Mouse (Mus musculus): ENCODE measurements around the gene Gm29776. TPM values are rescaled to one million over a fixed set of nuclear protein-coding genes. Genes with fewer than 3 reads are reported as not detected.

Gm29776 gene
- total RNA-seq, 1 experiment from 2014 or later = not detected

DNA sequence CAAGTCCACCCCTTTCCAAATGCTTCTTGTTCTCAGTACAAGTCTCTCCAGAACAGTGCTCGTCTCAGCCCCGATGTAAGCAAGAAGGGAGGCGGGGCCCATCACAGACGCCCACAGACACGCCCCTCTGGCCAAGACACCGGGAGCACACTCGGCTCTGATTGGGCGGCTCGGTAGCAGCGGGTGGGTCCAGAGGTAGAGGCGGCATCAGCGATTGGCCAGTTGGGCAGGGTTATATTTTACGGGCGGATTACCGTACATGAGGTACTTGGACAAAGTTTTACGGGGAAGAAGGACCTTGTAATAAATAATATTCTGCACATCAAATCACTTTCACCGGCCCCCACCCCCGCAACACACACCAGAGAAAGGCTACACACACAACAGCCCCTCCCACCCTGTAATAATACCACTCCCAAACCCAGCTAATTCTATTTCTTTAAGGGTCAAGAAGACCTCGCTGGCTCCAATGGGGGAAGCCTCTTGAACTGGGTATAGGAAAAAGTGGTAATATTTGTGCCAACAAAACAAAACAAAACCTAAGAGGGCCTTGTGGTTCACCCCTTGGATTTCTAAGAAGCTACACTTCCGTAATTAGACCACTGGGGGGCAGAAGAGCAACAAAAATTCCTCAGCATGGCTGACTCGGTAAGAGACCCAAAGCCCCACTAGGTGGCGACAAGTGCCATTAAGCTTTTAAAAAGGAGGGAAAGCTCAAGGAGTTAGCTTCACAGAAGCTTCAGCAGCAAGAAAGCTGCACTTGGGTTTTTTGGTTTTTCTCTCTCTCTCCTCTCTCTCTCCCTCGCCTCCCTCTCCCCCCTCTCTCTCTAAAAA lies 47.8 kb downstream of the Gm29776 start:
- DNase-seq = peak; percentile 90

DNA sequence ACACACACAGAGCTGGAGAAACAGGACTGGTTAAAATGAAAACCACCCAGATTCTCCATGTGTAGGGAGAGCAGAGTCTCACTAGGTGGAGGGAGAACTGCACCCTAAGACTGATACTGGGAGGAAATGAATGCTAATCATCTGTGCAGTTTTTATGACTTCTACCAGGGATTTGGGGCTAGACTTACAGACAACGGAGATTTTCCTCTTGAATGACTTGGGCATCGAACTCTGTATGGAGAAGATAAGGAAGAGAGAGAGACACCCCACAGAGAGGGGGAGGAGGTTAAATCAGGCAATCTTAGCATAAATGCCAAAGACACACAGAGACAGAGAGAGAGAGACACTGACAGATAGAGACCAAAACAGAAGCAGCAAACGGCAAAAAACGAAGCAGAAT lies 50.7 kb downstream of the Gm29776 start:
- no peak for DNase-seq

DNA sequence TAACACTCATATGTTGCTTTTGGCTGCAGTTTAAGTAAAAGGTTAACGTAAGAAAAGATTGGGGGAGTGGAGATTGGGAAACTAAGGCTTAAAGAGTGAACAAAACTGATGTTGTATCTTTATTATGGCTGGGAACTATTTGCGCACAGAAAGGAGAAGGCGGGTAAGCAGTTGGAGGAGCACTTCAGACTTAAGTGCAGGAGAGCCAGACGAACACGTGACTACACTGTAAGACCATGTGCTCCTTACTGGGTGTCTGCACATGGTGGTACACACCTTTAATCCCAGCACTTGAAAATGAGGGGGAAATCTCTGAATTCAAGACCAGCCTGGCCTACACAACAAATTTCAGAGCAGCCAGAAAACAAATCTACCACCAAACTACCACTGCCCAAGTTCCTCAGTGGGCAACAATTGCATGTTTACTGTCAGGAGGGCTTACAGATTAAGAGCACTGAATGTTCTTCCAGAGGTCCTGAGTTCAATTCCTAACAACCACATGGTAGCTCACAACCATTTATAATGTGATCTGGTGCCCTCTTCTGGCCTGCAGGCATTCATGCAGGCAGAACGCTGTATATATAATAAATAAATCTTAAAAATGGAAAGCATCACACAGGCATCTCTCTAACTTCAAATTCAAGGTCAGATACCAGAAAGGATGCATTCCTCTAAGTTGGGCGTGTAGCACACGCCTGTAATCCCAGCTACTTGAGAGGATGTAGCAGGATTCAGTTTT lies 51.6 kb downstream of the Gm29776 start:
- DNase-seq = no peak

DNA sequence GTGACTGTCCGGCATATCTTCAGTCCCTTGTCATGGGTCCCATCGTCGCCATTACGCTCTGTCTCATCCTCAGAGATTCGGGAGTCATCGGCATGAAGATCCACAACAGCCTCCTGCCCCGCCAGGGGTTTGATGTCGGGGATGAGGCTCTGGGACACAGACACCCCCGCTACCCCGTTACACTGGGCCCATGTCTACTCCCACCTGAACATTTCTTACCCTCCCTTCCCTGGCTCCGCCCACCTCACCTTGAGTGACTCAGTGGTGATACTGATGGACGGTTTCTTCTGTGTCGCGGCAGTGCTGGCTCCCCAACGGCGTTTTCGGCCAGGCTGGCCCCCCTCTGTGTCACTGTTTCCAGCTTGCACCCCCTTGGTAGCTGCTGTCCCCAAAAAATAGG lies 52.2 kb downstream of the Gm29776 start:
- no peak for DNase-seq

DNA sequence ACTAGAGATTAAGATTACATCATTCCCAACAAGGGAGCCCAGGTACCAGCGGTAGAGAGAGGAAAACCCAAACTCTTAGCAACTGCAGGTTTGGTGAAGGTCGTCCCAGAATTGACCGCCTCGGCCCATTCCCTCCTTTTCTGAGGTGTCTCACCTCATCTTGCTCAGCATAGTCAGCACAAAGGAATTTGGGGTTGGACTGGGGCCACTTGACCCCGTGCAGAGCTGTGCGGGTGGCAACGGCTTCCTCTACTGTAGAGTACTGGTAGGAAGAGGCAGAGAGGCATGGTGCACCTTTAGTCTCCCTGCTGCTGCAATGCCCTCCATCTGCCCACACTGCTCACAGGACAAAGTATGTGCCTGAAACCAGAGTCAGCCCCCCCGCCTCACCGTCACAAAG lies 54.3 kb downstream of the Gm29776 start:
- peak; percentile 35 for DNase-seq

DNA sequence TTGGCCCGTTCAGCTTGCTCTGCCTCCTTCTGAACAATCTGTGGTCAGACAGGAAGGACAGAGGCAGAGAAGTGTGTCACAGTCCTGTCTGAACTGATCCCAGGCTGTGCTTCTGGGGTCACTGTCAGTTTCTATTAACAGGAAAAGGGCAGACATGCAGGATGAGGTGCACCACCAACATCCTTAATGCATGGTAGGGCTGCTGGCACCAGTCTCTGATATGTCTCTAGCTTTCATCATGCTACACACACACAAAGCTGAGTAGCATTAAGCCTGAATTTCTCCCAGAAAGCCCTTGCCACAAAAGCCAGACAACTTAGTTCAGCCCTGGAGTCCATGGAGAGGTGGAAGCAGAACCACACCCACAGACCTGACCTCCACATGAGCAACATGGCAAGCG lies 55.6 kb downstream of the Gm29776 start:
- no peak for DNase-seq

Small RNAs within 50 kb of the gene (microRNA-seq; reads per million reads assigned to microRNA genes)
- gene Mir6948 = 0 reads per million in 2 experiments

Other genes with a start within 250 kb of the Gm29776 start
- gene Lrp10, start 234.7 kb downstream of the Gm29776 start, total RNA-seq (2021) = 92.0 and 92.5 TPM in 2 replicates
- 0.75 and 0.93 TPM in 2 replicates for gene Rem2, start 222.7 kb downstream of the Gm29776 start, total RNA-seq (2021)
- 42.4 and 49.8 TPM in 2 replicates for gene Prmt5, start 181.3 kb downstream of the Gm29776 start, total RNA-seq (2021)
- 27.6 and 29.3 TPM in 2 replicates for gene Haus4, start 144.2 kb downstream of the Gm29776 start, total RNA-seq (2021)
- 18.2 and 23.3 TPM in 2 replicates for gene Ajuba, start 121.3 kb downstream of the Gm29776 start, total RNA-seq (2021)
- 5.4 and 6.2 TPM in 2 replicates for gene 4931414P19Rik, start 92.8 kb downstream of the Gm29776 start, total RNA-seq (2021)
- 248 and 259 TPM in 2 replicates for gene Psmb5, start 80.8 kb downstream of the Gm29776 start, total RNA-seq (2021)
- gene Psmb11, start 77.4 kb downstream of the Gm29776 start, total RNA-seq (2021) = not detected in 2 replicates
- not detected in 2 replicates for gene Gm17606, start 57.9 kb downstream of the Gm29776 start, total RNA-seq (2021)
- gene Cdh24, start 57.5 kb downstream of the Gm29776 start, total RNA-seq (2021) = 1.7 and 2.2 TPM in 2 replicates
- 33.7 and 41.0 TPM in 2 replicates for gene 1700123O20Rik, start 12.6 kb downstream of the Gm29776 start, total RNA-seq (2021)
- 168 and 193 TPM in 2 replicates for gene Acin1, start 11.9 kb downstream of the Gm29776 start, total RNA-seq (2021)
- gene Cebpe, start 13.3 kb upstream of the Gm29776 start, total RNA-seq (2021) = not detected in 2 replicates
- 46.1 and 51.5 TPM in 2 replicates for gene Slc7a8, start 83.1 kb upstream of the Gm29776 start, total RNA-seq (2021)
- 0.38 TPM in 1 of 2 replicates, not detected in the other for gene Rnf212b, start 115.3 kb upstream of the Gm29776 start, total RNA-seq (2021)
- 9.6 and 10.9 TPM in 2 replicates for gene Homez, start 172.1 kb upstream of the Gm29776 start, total RNA-seq (2021)
- 14.0 and 15.9 TPM in 2 replicates for gene Ppp1r3e, start 178.7 kb upstream of the Gm29776 start, total RNA-seq (2021)
- 43.5 and 51.9 TPM in 2 replicates for gene Bcl2l2, start 184.5 kb upstream of the Gm29776 start, total RNA-seq (2021)
- gene Gm20521, start 184.6 kb upstream of the Gm29776 start, total RNA-seq (2021) = 1.7 and 7.0 TPM in 2 replicates
- 154 and 191 TPM in 2 replicates for gene Pabpn1, start 193.7 kb upstream of the Gm29776 start, total RNA-seq (2021)
- gene Slc22a17, start 214.3 kb upstream of the Gm29776 start, total RNA-seq (2021) = 30.7 and 32.9 TPM in 2 replicates
- gene Efs, start 227.3 kb upstream of the Gm29776 start, total RNA-seq (2021) = 3.1 and 6.2 TPM in 2 replicates
- not detected in 2 replicates for gene Il25, start 233.9 kb upstream of the Gm29776 start, total RNA-seq (2021)
- gene Cmtm5, start 237.4 kb upstream of the Gm29776 start, total RNA-seq (2021) = 1.6 and 1.9 TPM in 2 replicates